Mouse (Mus musculus) embryonic facial prominence, embryonic 12.5 days (tissue): ENCODE results near the gene Mydgf. TPM values are rescaled to one million over a fixed set of nuclear protein-coding genes. Genes with fewer than 3 reads are reported as not detected.

Experiments used
- microRNA-seq: library from miRNA; unstranded; fragments of <30 nt; microRNA quantifications from one replicate; pipeline ENCODE4, GENCODE M21; 2017
- polyA plus RNA-seq: library from polyadenylated mRNA; unstranded; fragments of >200 nt; fragmentation: Nextera tagmentation; extraction: Ambion mirVana; gene quantifications from 2 replicates; pipeline ENCODE4 v1.2.1, GENCODE M21; 2016

Mydgf gene
- polyA plus RNA-seq, 1 experiment from 2014 or later: 71.0 TPM

Small RNAs within 50 kb of the gene (microRNA-seq; reads per million reads assigned to microRNA genes)
- not detected for gene Gm44397

Other genes starting within 250 kb of the Mydgf start
- gene Zfp119b, start 234.4 kb downstream of the Mydgf start, polyA plus RNA-seq: 4.9 and 6.2 TPM in 2 replicates
- gene Ebi3, start 231.3 kb downstream of the Mydgf start, polyA plus RNA-seq: 1.6 and 2.3 TPM in 2 replicates
- 26.8 and 28.3 TPM in 2 replicates for gene Yju2, start 224.8 kb downstream of the Mydgf start, polyA plus RNA-seq
- gene Shd, start 213.5 kb downstream of the Mydgf start, polyA plus RNA-seq: 41.4 and 46.8 TPM in 2 replicates
- 52.0 and 54.7 TPM in 2 replicates for gene Fsd1, start 197.4 kb downstream of the Mydgf start, polyA plus RNA-seq
- gene Stap2, start 178.3 kb downstream of the Mydgf start, polyA plus RNA-seq: 6.4 and 8.0 TPM in 2 replicates
- 174 and 193 TPM in 2 replicates for gene Mpnd, start 178.2 kb downstream of the Mydgf start, polyA plus RNA-seq
- 173 and 175 TPM in 2 replicates for gene Sh3gl1, start 147.3 kb downstream of the Mydgf start, polyA plus RNA-seq
- 44.5 and 45.8 TPM in 2 replicates for gene Chaf1a, start 143.5 kb downstream of the Mydgf start, polyA plus RNA-seq
- 49.0 and 52.7 TPM in 2 replicates for gene Ubxn6, start 108.9 kb downstream of the Mydgf start, polyA plus RNA-seq
- 173 and 179 TPM in 2 replicates for gene Hdgfl2, start 104.3 kb downstream of the Mydgf start, polyA plus RNA-seq
- gene Plin4, start 74.1 kb downstream of the Mydgf start, polyA plus RNA-seq: 0.08 and 0.10 TPM in 2 replicates
- gene Plin5, start 66.3 kb downstream of the Mydgf start, polyA plus RNA-seq: 0.15 and 0.29 TPM in 2 replicates
- gene Lrg1, start 61.9 kb downstream of the Mydgf start, polyA plus RNA-seq: 0.15 and 0.23 TPM in 2 replicates
- gene Sema6b, start 43.6 kb downstream of the Mydgf start, polyA plus RNA-seq: 4.3 and 4.6 TPM in 2 replicates
- 12.4 and 13.0 TPM in 2 replicates for gene Tnfaip8l1, start 21.4 kb downstream of the Mydgf start, polyA plus RNA-seq
- gene Dpp9, start 35.0 kb upstream of the Mydgf start, polyA plus RNA-seq: 41.4 and 43.4 TPM in 2 replicates
- gene Fem1a, start 72.9 kb upstream of the Mydgf start, polyA plus RNA-seq: 15.3 and 15.5 TPM in 2 replicates
- gene Ticam1, start 92.9 kb upstream of the Mydgf start, polyA plus RNA-seq: 2.7 and 3.5 TPM in 2 replicates
- 56.6 and 67.4 TPM in 2 replicates for gene Plin3, start 109.0 kb upstream of the Mydgf start, polyA plus RNA-seq
- not detected in 2 replicates for gene Arrdc5, start 116.4 kb upstream of the Mydgf start, polyA plus RNA-seq
- 157 and 160 TPM in 2 replicates for gene Uhrf1, start 119.4 kb upstream of the Mydgf start, polyA plus RNA-seq
- gene Kdm4b, start 142.1 kb upstream of the Mydgf start, polyA plus RNA-seq: 54.6 and 58.8 TPM in 2 replicates